24 mouse cellular contexts compared by ENCODE assay signal in genomic region chr10:61509873-61510272, GRCm38 (mm10). TPM values are rescaled to one million over a fixed set of nuclear protein-coding genes. Genes with fewer than 3 reads are reported as not detected.
DNase-seq lines count a peak whose midpoint lies in the region; ATAC-seq and TF ChIP-seq lines count a peak whose summit lies in the region.
"Had no signal": no experiment of that assay in that cellular context is flagged by ENCODE, and none has a peak within 500 bp of the region (broad histone marks: within the 10 kb centered on the region; RNA-seq: fewer than 3 reads in every experiment).

No protein-coding gene starts in this region.

- no peak for TF ChIP-seq CTCF in liver, adult 2 months (IDR thresholded peaks at IDR 0.05; ENCODE audit: low read depth, low read length)
- TF ChIP-seq CTCF in lung, postnatal 0 days (IDR thresholded peaks at IDR 0.05), result no peak

- H3K4me1 ChIP-seq in liver, adult 2 months (ENCODE audit: control insufficient read depth, insufficient read depth, low read length), result peaks cover 2% of the 10 kb centered on the region
- H3K4me1 ChIP-seq in lung, postnatal 0 days (ENCODE audit: insufficient read depth, low read depth, low read length), result no peaks in the 10 kb centered on the region
- H3K4me1 ChIP-seq in brown adipose tissue, adult 24 weeks (ENCODE audit: control insufficient read depth, insufficient read depth, insufficient read length, low read length), result no peaks in the 10 kb centered on the region; the same call in 1 of the 2 replicates

- H3K4me3 ChIP-seq in liver, adult 2 months (ENCODE audit: insufficient read depth, low read depth, low read length), result no peak overlapping the region
- H3K4me3 ChIP-seq in lung, postnatal 0 days (ENCODE audit: low read depth, low read length), result no peak overlapping the region
- 0 out of 2 replicates have a peak overlapping the region, but pooled peaks have one; percentile 9 for H3K4me3 ChIP-seq in brown adipose tissue, adult 24 weeks (ENCODE audit: insufficient read depth, low read depth, low read length)
- H3K4me3 ChIP-seq: forebrain, embryonic 10.5 days; forebrain, embryonic 13.5 days; heart, embryonic 12.5 days; heart, embryonic 15.5 days; hindbrain, embryonic 10.5 days had no signal

- no peak for TF ChIP-seq POLR2A in liver, adult 2 months (IDR thresholded peaks at IDR 0.05; ENCODE audit: extremely low read depth, insufficient read depth, low read length)

- H3K27me3 ChIP-seq in liver, adult 2 months (ENCODE audit: control insufficient read depth, insufficient read depth, low read length), result no peaks in the 10 kb centered on the region
- no peaks in the 10 kb centered on the region for H3K27me3 ChIP-seq in lung, postnatal 0 days (replicated peaks; ENCODE audit: insufficient read depth, low read length)
- H3K27me3 ChIP-seq: forebrain, embryonic 13.5 days; heart, embryonic 12.5 days; heart, embryonic 15.5 days had no signal

- no peak overlapping the region for H3K4me2 ChIP-seq in lung, postnatal 0 days (replicated peaks; ENCODE audit: low read depth, low read length)
- H3K4me2 ChIP-seq: forebrain, embryonic 13.5 days; heart, embryonic 12.5 days; heart, embryonic 15.5 days; hindbrain, embryonic 14.5 days had no signal

- H3K36me3 ChIP-seq in liver, adult 2 months (ENCODE audit: control insufficient read depth, insufficient read depth, low read length), result no peaks in the 10 kb centered on the region
- H3K36me3 ChIP-seq in lung, postnatal 0 days (ENCODE audit: insufficient read depth, low read length), result no peaks in the 10 kb centered on the region
- H3K36me3 ChIP-seq: forebrain, embryonic 10.5 days; heart, embryonic 12.5 days; heart, embryonic 15.5 days; hindbrain, embryonic 10.5 days had no signal

- H3K27ac ChIP-seq in liver, adult 2 months (replicated peaks; ENCODE audit: insufficient read depth, low read depth, low read length), result no peak overlapping the region
- no peak overlapping the region for H3K27ac ChIP-seq in lung, postnatal 0 days (ENCODE audit: low read length)
- H3K27ac ChIP-seq in brown adipose tissue, adult 24 weeks (replicated peaks; ENCODE audit: low read depth, low read length), result peak overlapping the region; percentile 62
- H3K27ac ChIP-seq: forebrain, embryonic 10.5 days; forebrain, embryonic 13.5 days; heart, embryonic 15.5 days; hindbrain, embryonic 10.5 days; hindbrain, embryonic 14.5 days; hindbrain, postnatal 0 days had no signal

- H3K9ac ChIP-seq in liver, adult 2 months (ENCODE audit: low read depth, low read length), result no peak overlapping the region
- H3K9ac ChIP-seq in lung, postnatal 0 days (replicated peaks; ENCODE audit: low read depth), result no peak overlapping the region
- H3K9ac ChIP-seq: forebrain, embryonic 13.5 days; heart, embryonic 12.5 days; heart, embryonic 15.5 days; hindbrain, embryonic 14.5 days had no signal

- 37% methylated on average over 5 of the region's 5 CpGs for WGBS in liver, adult 2 months
- WGBS in lung, postnatal 0 days, result 56% methylated on average over 5 of the region's 5 CpGs

- peak; percentile 66 for ATAC-seq in lung, postnatal 0 days
- ATAC-seq: CD4-positive, CD25-positive, alpha-beta regulatory T cell, adult 4 months; forebrain, embryonic 13.5 days; forebrain, embryonic 16.5 days; hindbrain, postnatal 0 days; inflammation-experienced regulatory T-cells, adult 6 months had no signal

- peak; percentile 64 for DNase-seq in liver, adult 2 months (ENCODE audit: extremely low read depth, low read depth, low spot score)
- no peak for DNase-seq in liver
- peak; percentile 50 for DNase-seq in lung, postnatal 0 days (ENCODE audit: low spot score)
- no peak for DNase-seq in lung, postnatal 10 days
- no peak for DNase-seq in cerebellum, postnatal 10 days
- DNase-seq: adrenal gland, adult 8-10 months; cerebellum, adult 11-12 months; cerebellum, adult 8-10 months; cerebellum, postnatal 14 days; gastrocnemius, postnatal 25 days; heart, adult 18-20 months; heart, postnatal 10 days; heart, postnatal 36 days had no signal

- no peaks in the 10 kb centered on the region; the same call in 1 of the 2 replicates for H3K79me2 ChIP-seq in liver, adult 2 months (ENCODE audit: control insufficient read depth, insufficient read depth, low read length)

- H3K9me3 ChIP-seq in lung, postnatal 0 days (ENCODE audit: low read length), result no peaks in the 10 kb centered on the region
- H3K9me3 ChIP-seq: forebrain, embryonic 10.5 days; forebrain, embryonic 13.5 days; heart, embryonic 12.5 days; heart, embryonic 15.5 days; hindbrain, embryonic 10.5 days had no signal

- TF ChIP-seq EP300 in lung, postnatal 0 days (IDR thresholded peaks at IDR 0.05), result no peak

RNA-seq across cellular contexts. Expression of gene Lrrc20, which starts 34.3 kb away (rescaled TPM):
- 2.3 and 2.4 TPM in 2 replicates for total RNA-seq in liver, adult 2 months (2014; rRNA removed)
- polyA plus RNA-seq in liver, adult 2 months (2012; rRNA removed), result 4.8 and 5.4 TPM in 2 replicates
- 5.8 and 6.6 TPM in 2 replicates for polyA plus RNA-seq in lung, postnatal 0 days (2015; fragmentation: Nextera tagmentation; extraction: Ambion mirVana)
- 9.1 and 11.6 TPM in 2 replicates for polyA plus RNA-seq in brown adipose tissue, adult 24 weeks (2012; ENCODE audit: insufficient read depth, insufficient read length, missing spikeins)

RNA-seq across cellular contexts. Expression of gene Eif4ebp2, which starts 57.4 kb away (rescaled TPM):
- 28.2 and 51.6 TPM in 2 replicates for total RNA-seq in liver, adult 2 months (2014; rRNA removed)
- 117 and 136 TPM in 2 replicates for polyA plus RNA-seq in liver, adult 2 months (2012; rRNA removed)
- 61.3 and 62.5 TPM in 2 replicates for polyA plus RNA-seq in lung, postnatal 0 days (2015; fragmentation: Nextera tagmentation; extraction: Ambion mirVana)
- 81.2 and 120 TPM in 2 replicates for polyA plus RNA-seq in brown adipose tissue, adult 24 weeks (2012; ENCODE audit: insufficient read depth, insufficient read length, missing spikeins)

Comparison
In these comparisons a context has a peak if more than half of its experiments do, and no peak if none do; other contexts are left out.
1. DNase-seq: peak in liver, adult 2 months (single experiment) and lung, postnatal 0 days (single experiment); none in liver (single experiment), lung, postnatal 10 days (single experiment) and cerebellum, postnatal 10 days (0 of 2).